Mouse (Mus musculus): ENCODE measurements around the gene Cab39. TPM values are rescaled to one million over a fixed set of nuclear protein-coding genes. Genes with fewer than 3 reads are reported as not detected.

Cab39 gene
- polyA plus RNA-seq, 1 experiment from 2014 or later = 37.3 TPM

DNA sequence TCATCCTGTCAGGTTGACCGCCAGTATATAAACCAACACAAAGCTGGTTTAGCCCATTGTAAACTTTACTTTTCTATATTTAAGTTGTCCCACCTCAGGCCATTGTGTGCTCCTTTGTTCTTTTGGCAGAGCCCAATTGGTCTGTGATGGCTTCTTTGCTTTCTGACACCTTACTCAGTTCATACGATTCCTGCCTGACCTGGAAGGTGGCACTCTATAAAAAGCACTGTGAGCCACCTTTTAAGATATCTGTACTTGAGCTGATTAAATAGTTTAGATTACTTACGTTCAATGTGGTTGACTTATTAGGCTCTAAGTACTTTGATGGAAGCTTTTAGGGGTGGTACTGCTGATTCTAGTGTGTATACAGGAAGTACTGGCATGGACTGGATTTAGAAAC lies 46.1 kb downstream of the Cab39 start:
- Histone ChIP-seq H3K4me3 (ENCODE audit: low read depth, low read length) (no peak overlapping the region), H3K27ac (ENCODE audit: low read length) (no peak overlapping the region), H3K9ac (replicated peaks; ENCODE audit: low read depth) (no peak overlapping the region), H3K36me3 (ENCODE audit: insufficient read depth, low read length) (peaks cover 10% of the 10 kb centered on the region; the same call in 1 of the 2 replicates), H3K4me1 (ENCODE audit: insufficient read depth, low read depth, low read length) (peaks cover 7% of the 10 kb centered on the region; the same call in 1 of the 2 replicates), H3K27me3 (replicated peaks; ENCODE audit: insufficient read depth, low read length) (no peaks in the 10 kb centered on the region), H3K9me3 (ENCODE audit: low read length) (no peaks in the 10 kb centered on the region), H3K4me2 (replicated peaks; ENCODE audit: low read depth, low read length) (no peak overlapping the region)
- TF ChIP-seq EP300 (IDR thresholded peaks at IDR 0.05) = no peak
- no peak for TF ChIP-seq CTCF (IDR thresholded peaks at IDR 0.05)
- 0 out of 2 replicates have a peak, but pooled peaks have one; percentile 2 for ATAC-seq
- DNase-seq (ENCODE audit: low spot score) = no peak
- WGBS = 53% methylated on average over 3 of the region's 3 CpGs

- Histone ChIP-seq H3K4me1 (ENCODE audit: insufficient read depth, low read depth, low read length) (peaks cover 7% of the 10 kb centered on the region; the same call in 1 of the 2 replicates), H3K9me3 (ENCODE audit: low read length) (no peaks in the 10 kb centered on the region), H3K4me3 (ENCODE audit: low read depth, low read length) (no peak overlapping the region), H3K27ac (ENCODE audit: low read length) (no peak overlapping the region), H3K36me3 (ENCODE audit: insufficient read depth, low read length) (peaks cover 10% of the 10 kb centered on the region; the same call in 1 of the 2 replicates), H3K9ac (replicated peaks; ENCODE audit: low read depth) (no peak overlapping the region), H3K4me2 (replicated peaks; ENCODE audit: low read depth, low read length) (no peak overlapping the region), H3K27me3 (replicated peaks; ENCODE audit: insufficient read depth, low read length) (no peaks in the 10 kb centered on the region)
- 54% methylated on average over 1 of the region's 1 CpGs for WGBS
- TF ChIP-seq CTCF (IDR thresholded peaks at IDR 0.05) (no peak), EP300 (IDR thresholded peaks at IDR 0.05) (no peak)
- DNase-seq (ENCODE audit: low spot score) (no peak), ATAC-seq (no peak)
These were observed 46.5 kb downstream of the Cab39 start for GRCm38 (mm10) chr1:85839790-85840189.

DNA sequence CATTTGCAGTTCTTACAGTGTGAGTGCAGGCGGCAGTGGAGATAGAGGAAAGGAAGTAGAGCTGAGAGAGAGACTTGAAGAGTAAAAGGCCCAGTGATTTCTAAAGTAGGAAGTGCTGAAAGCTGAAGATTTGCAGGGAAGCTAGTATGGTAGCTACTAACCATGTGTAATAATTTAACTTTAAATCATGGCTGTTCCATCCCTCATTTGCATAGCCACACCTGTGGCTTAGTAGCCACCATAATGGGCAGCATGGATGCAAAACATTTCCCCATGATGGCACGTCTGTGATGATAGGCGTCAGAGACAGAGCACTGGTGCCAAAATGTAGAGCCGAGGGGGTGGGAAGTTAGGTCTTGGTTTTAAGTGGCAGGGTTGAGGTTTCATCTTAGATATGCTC lies 47.2 kb downstream of the Cab39 start:
- no peaks in the 10 kb centered on the region for H3K9me3 ChIP-seq (ENCODE audit: low read length)
- ATAC-seq = no peak
- no peak for DNase-seq (ENCODE audit: low spot score)
- peaks cover 7% of the 10 kb centered on the region; the same call in 1 of the 2 replicates for H3K4me1 ChIP-seq (ENCODE audit: insufficient read depth, low read depth, low read length)
- TF ChIP-seq CTCF (IDR thresholded peaks at IDR 0.05) (no peak), EP300 (IDR thresholded peaks at IDR 0.05) (no peak)
- no peak overlapping the region for H3K4me3 ChIP-seq (ENCODE audit: low read depth, low read length)
- H3K9ac ChIP-seq (replicated peaks; ENCODE audit: low read depth) = no peak overlapping the region
- no peak overlapping the region for H3K4me2 ChIP-seq (replicated peaks; ENCODE audit: low read depth, low read length)
- H3K27me3 ChIP-seq (replicated peaks; ENCODE audit: insufficient read depth, low read length) = no peaks in the 10 kb centered on the region
- peaks cover 14% of the 10 kb centered on the region; the same call in 1 of the 2 replicates for H3K36me3 ChIP-seq (ENCODE audit: insufficient read depth, low read length)
- H3K27ac ChIP-seq (ENCODE audit: low read length) = no peak overlapping the region
- WGBS = 72% methylated on average over 4 of the region's 4 CpGs

- Histone ChIP-seq H3K9ac (replicated peaks; ENCODE audit: low read depth) (no peak overlapping the region), H3K27ac (ENCODE audit: low read length) (no peak overlapping the region), H3K4me2 (replicated peaks; ENCODE audit: low read depth, low read length) (no peak overlapping the region), H3K36me3 (ENCODE audit: insufficient read depth, low read length) (peaks cover 17% of the 10 kb centered on the region; the same call in 1 of the 2 replicates), H3K4me3 (ENCODE audit: low read depth, low read length) (no peak overlapping the region), H3K4me1 (ENCODE audit: insufficient read depth, low read depth, low read length) (peaks cover 7% of the 10 kb centered on the region; the same call in 1 of the 2 replicates), H3K27me3 (replicated peaks; ENCODE audit: insufficient read depth, low read length) (no peaks in the 10 kb centered on the region), H3K9me3 (ENCODE audit: low read length) (no peaks in the 10 kb centered on the region)
- peak; percentile 66 for DNase-seq (ENCODE audit: low spot score)
- ATAC-seq = no peak
- no peak for TF ChIP-seq EP300 (IDR thresholded peaks at IDR 0.05)
- TF ChIP-seq CTCF (IDR thresholded peaks at IDR 0.05) = peak; percentile 67
These were observed 49.0 kb downstream of the Cab39 start for GRCm38 (mm10) chr1:85842251-85842650.

DNA sequence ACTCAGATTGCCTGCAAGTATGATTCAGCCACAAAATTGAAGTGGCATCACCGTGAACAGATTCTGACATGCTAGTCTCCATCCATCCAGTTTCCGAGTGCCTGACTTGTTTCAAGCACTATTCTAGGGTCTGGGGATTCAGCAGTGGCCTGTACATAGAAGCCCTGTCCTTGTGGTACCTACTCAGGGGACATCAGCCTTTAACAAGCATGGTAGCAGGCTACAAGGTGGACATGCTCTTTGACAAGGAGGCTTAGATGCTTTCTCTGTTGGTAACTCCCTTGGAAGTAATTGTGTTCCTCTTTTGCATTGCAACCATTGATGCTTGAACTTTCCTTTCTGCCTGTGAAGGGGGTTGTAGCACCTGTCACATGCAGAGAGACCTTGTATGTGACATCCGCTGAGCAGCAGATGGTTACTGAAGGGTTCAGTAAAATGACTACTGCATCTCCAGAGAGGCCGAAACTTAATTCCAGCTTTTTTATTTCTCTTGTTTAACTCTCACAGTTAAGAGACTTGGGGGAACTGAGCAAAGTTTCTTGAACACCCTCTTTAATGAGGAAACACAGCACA lies 50.1 kb downstream of the Cab39 start:
- TF ChIP-seq EP300 (IDR thresholded peaks at IDR 0.05) = no peak
- TF ChIP-seq CTCF (IDR thresholded peaks at IDR 0.05) = no peak
- Histone ChIP-seq H3K27ac (ENCODE audit: low read length) (no peak overlapping the region), H3K4me2 (replicated peaks; ENCODE audit: low read depth, low read length) (no peak overlapping the region), H3K4me3 (ENCODE audit: low read depth, low read length) (no peak overlapping the region), H3K27me3 (replicated peaks; ENCODE audit: insufficient read depth, low read length) (no peaks in the 10 kb centered on the region), H3K36me3 (ENCODE audit: insufficient read depth, low read length) (peaks cover 20% of the 10 kb centered on the region), H3K4me1 (ENCODE audit: insufficient read depth, low read depth, low read length) (peaks cover 3% of the 10 kb centered on the region; the same call in 1 of the 2 replicates), H3K9ac (replicated peaks; ENCODE audit: low read depth) (no peak overlapping the region), H3K9me3 (ENCODE audit: low read length) (no peaks in the 10 kb centered on the region)
- ATAC-seq = no peak
- DNase-seq (ENCODE audit: low spot score) = no peak
- WGBS = 97% methylated on average over 4 of the region's 4 CpGs

DNA sequence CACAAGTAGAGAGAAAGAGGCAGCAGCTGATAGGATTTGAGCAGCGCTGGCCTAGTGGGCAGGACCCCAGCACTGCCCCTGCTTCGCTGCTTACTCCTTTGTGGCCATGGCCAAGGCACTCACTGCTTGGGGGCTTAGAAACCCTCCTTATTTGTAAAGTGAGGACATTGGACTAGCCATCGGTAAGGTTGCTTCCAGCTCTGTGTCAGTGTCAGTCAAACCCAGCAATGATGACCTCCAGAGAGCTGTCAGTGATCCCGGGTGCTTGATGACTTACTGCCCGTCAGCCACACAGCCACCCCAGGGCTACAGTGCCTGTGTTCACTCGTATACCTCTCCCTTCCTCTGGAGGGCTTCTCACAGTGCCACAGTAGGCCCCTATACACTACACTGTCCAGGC lies 51.7 kb downstream of the Cab39 start:
- no peak for ATAC-seq
- H3K9ac ChIP-seq (replicated peaks; ENCODE audit: low read depth) = no peak overlapping the region
- no peak overlapping the region for H3K27ac ChIP-seq (ENCODE audit: low read length)
- no peak overlapping the region for H3K4me2 ChIP-seq (replicated peaks; ENCODE audit: low read depth, low read length)
- no peak for DNase-seq (ENCODE audit: low spot score)
- WGBS = 80% methylated on average over 6 of the region's 6 CpGs
- H3K27me3 ChIP-seq (replicated peaks; ENCODE audit: insufficient read depth, low read length) = no peaks in the 10 kb centered on the region
- H3K4me1 ChIP-seq (ENCODE audit: insufficient read depth, low read depth, low read length) = no peaks in the 10 kb centered on the region
- H3K36me3 ChIP-seq (ENCODE audit: insufficient read depth, low read length) = peaks cover 25% of the 10 kb centered on the region
- TF ChIP-seq CTCF (IDR thresholded peaks at IDR 0.05) = no peak
- no peak for TF ChIP-seq EP300 (IDR thresholded peaks at IDR 0.05)
- H3K4me3 ChIP-seq (ENCODE audit: low read depth, low read length) = no peak overlapping the region
- H3K9me3 ChIP-seq (ENCODE audit: low read length) = no peaks in the 10 kb centered on the region

Data from lung, postnatal 0 days (tissue).